Mouse (Mus musculus) CH12.LX (cell line): Measurements from ENCODE around the gene Lnpk. TPM values are rescaled to one million over a fixed set of nuclear protein-coding genes. Genes with fewer than 3 reads are reported as not detected.
A peak's percentile ranks its signal among the peaks of the same experiment; 100 is the strongest.

Source experiments
- DNase-seq: peaks from one replicate; pipeline ENCODE4 v3.0.0-alpha.2; 2013; ENCODE audit errors: extremely low read depth
- H3K27ac ChIP-seq: 2 replicates; pipeline ENCODE4 v1.5.1; 2012; ENCODE audit warnings: low read depth, mild to moderate bottlenecking, control low read depth, moderate library complexity; ENCODE audit not compliant: insufficient read depth
- H3K27me3 ChIP-seq: replicated peaks from 2 replicates; pipeline ENCODE3; 2012; ENCODE audit warnings: inconsistent platforms
- H3K36me3 ChIP-seq, 2 experiments: replicated peaks in 1 of 2; 2 replicates each; pipeline versions ENCODE3 to v1.6.1; 2012; ENCODE audit warnings: inconsistent platforms in 1 of 2, low read length in 1 of 2, mild to moderate bottlenecking in 1 of 2, mixed read lengths in 1 of 2, moderate library complexity in 1 of 2; ENCODE audit not compliant: control insufficient read depth in 1 of 2, insufficient read depth in 1 of 2
- H3K4me1 ChIP-seq, 2 experiments: 2 replicates each; pipeline ENCODE4 v1.6.1; 2012; ENCODE audit warnings: inconsistent platforms in 1 of 2, moderate library complexity in 1 of 2; ENCODE audit not compliant: insufficient read depth in 2 of 2, control insufficient read depth in 1 of 2
- H3K4me2 ChIP-seq: 2 replicates; pipeline ENCODE4 v1.6.1; 2012; ENCODE audit warnings: low read depth, mild to moderate bottlenecking, control low read depth; ENCODE audit not compliant: poor library complexity, insufficient read depth, severe bottlenecking
- H3K4me3 ChIP-seq, 3 experiments: fragments of 150-350 bp in 1 of 3; sonication (generic) in 1 of 3; replicated peaks in 1 of 3; 2 replicates each; pipeline versions ENCODE3 to v1.5.1; 2011 to 2012; ENCODE audit warnings: low read depth in 2 of 3, low read length in 2 of 3, mild to moderate bottlenecking in 2 of 3, moderate library complexity in 2 of 3, control low read depth in 1 of 3, improper control_type of control experiment in 1 of 3, inconsistent platforms in 1 of 3, mixed read lengths in 1 of 3; ENCODE audit not compliant: poor library complexity in 1 of 3
- H3K79me2 ChIP-seq: replicated peaks from 2 replicates; pipeline ENCODE4 v1.6.1; 2012; ENCODE audit warnings: mild to moderate bottlenecking, moderate library complexity; ENCODE audit not compliant: control insufficient read depth, poor library complexity, insufficient read depth, severe bottlenecking; ENCODE audit errors: extremely low read depth
- H3K9ac ChIP-seq: 2 replicates; pipeline ENCODE4 v1.6.1; 2012; ENCODE audit warnings: low read depth, mild to moderate bottlenecking, control low read depth, moderate library complexity; ENCODE audit not compliant: insufficient read depth
- H3K9me3 ChIP-seq: replicated peaks from 2 replicates; pipeline ENCODE3; 2012; ENCODE audit warnings: low read length, inconsistent platforms, mixed read lengths
- BHLHE40 ChIP-seq: IDR thresholded peaks from 2 replicates; pipeline ENCODE4 v1.6.1; 2011; ENCODE audit warnings: mild to moderate bottlenecking, low read depth, low read length, improper control_type of control experiment
- CHD1 ChIP-seq: IDR thresholded peaks from 2 replicates; pipeline ENCODE4 v1.6.1; 2012; ENCODE audit warnings: low read depth, low read length, improper control_type of control experiment, inconsistent platforms
- CHD2 ChIP-seq: IDR thresholded peaks from 2 replicates; pipeline ENCODE4 v1.6.1; 2011; ENCODE audit warnings: low read length, improper control_type of control experiment
- ELF1 ChIP-seq: IDR thresholded peaks from 2 replicates; pipeline ENCODE4 v1.6.1; 2014; ENCODE audit warnings: low read depth, mild to moderate bottlenecking, inconsistent platforms, low read length, improper control_type of control experiment
- EP300 ChIP-seq: IDR thresholded peaks from 2 replicates; pipeline ENCODE4 v1.6.1; 2011; ENCODE audit warnings: low read length, improper control_type of control experiment
- ETS1 ChIP-seq: conservative IDR thresholded peaks from 2 replicates; pipeline ENCODE4 v1.6.1; 2012; ENCODE audit warnings: low read depth, mild to moderate bottlenecking, inconsistent platforms, low read length, improper control_type of control experiment, moderate library complexity
- IRF4 ChIP-seq: IDR thresholded peaks from 2 replicates; pipeline ENCODE4 v1.6.1; 2014; ENCODE audit warnings: low read depth, mild to moderate bottlenecking, inconsistent platforms, low read length, improper control_type of control experiment
- JUN ChIP-seq: IDR thresholded peaks from 2 replicates; pipeline ENCODE4 v1.6.1; 2011; ENCODE audit warnings: low read depth, mild to moderate bottlenecking, low read length, improper control_type of control experiment, moderate library complexity; ENCODE audit not compliant: insufficient read depth
- JUND ChIP-seq: conservative IDR thresholded peaks from 2 replicates; pipeline ENCODE4 v1.6.1; 2011; ENCODE audit warnings: low read depth, low read length, improper control_type of control experiment
- KAT2A ChIP-seq: IDR thresholded peaks from 2 replicates; pipeline ENCODE4 v1.6.1; 2012; ENCODE audit warnings: low read length, improper control_type of control experiment, inconsistent platforms; ENCODE audit not compliant: insufficient replicate concordance
- MAFK ChIP-seq: IDR thresholded peaks from 2 replicates; pipeline ENCODE4 v1.6.1; 2011; ENCODE audit warnings: low read length, improper control_type of control experiment; ENCODE audit not compliant: insufficient replicate concordance
- MAX ChIP-seq: IDR thresholded peaks from 2 replicates; pipeline ENCODE4 v1.6.1; 2011; ENCODE audit warnings: low read length, improper control_type of control experiment
- MEF2A ChIP-seq: IDR thresholded peaks from 2 replicates; pipeline ENCODE4 v1.6.1; 2014; ENCODE audit warnings: low read depth, mild to moderate bottlenecking, inconsistent platforms, low read length, improper control_type of control experiment, borderline replicate concordance
- MXI1 ChIP-seq: IDR thresholded peaks from 2 replicates; pipeline ENCODE4 v1.6.1; 2011; ENCODE audit warnings: mild to moderate bottlenecking, low read depth, low read length, improper control_type of control experiment
- NRF1 ChIP-seq: IDR thresholded peaks from 2 replicates; pipeline ENCODE4 v1.6.1; 2014; ENCODE audit warnings: low read depth, mild to moderate bottlenecking, inconsistent platforms, low read length, improper control_type of control experiment, moderate library complexity
- PAX5 ChIP-seq: IDR thresholded peaks from 2 replicates; pipeline ENCODE4 v1.6.1; 2012; ENCODE audit warnings: low read length, inconsistent platforms, mixed read lengths
- POLR2A ChIP-seq: IDR thresholded peaks from 2 replicates; pipeline ENCODE4 v1.6.1; 2011; ENCODE audit warnings: low read depth, mild to moderate bottlenecking, improper control_type of control experiment, low read length
- POLR2AphosphoS2 ChIP-seq: IDR thresholded peaks from 2 replicates; pipeline ENCODE4 v1.6.1; 2011; ENCODE audit warnings: low read depth, low read length, improper control_type of control experiment
- RAD21 ChIP-seq: IDR thresholded peaks from 2 replicates; pipeline ENCODE4 v1.6.1; 2011; ENCODE audit warnings: low read depth, mild to moderate bottlenecking, low read length, improper control_type of control experiment, moderate library complexity
- RCOR1 ChIP-seq: conservative IDR thresholded peaks from 2 replicates; pipeline ENCODE4 v1.6.1; 2012; ENCODE audit warnings: low read depth, mild to moderate bottlenecking, inconsistent platforms, low read length, improper control_type of control experiment
- SIN3A ChIP-seq: IDR thresholded peaks from 2 replicates; pipeline ENCODE4 v1.6.1; 2012; ENCODE audit warnings: low read length, improper control_type of control experiment, inconsistent platforms
- SMC3 ChIP-seq: IDR thresholded peaks from 2 replicates; pipeline ENCODE4 v1.6.1; 2011; ENCODE audit warnings: low read depth, low read length, improper control_type of control experiment
- TCF12 ChIP-seq: IDR thresholded peaks from 2 replicates; pipeline ENCODE4 v1.6.1; 2014; ENCODE audit warnings: low read depth, mild to moderate bottlenecking, inconsistent platforms, low read length, improper control_type of control experiment
- UBTF ChIP-seq: IDR thresholded peaks from 2 replicates; pipeline ENCODE4 v1.6.1; 2012; ENCODE audit warnings: low read depth, mild to moderate bottlenecking, inconsistent platforms, low read length, improper control_type of control experiment, moderate library complexity
- USF1 ChIP-seq: IDR thresholded peaks from 2 replicates; pipeline ENCODE4 v1.6.1; 2014; ENCODE audit warnings: low read depth, mild to moderate bottlenecking, inconsistent platforms, low read length, improper control_type of control experiment
- USF2 ChIP-seq: conservative IDR thresholded peaks from 2 replicates; pipeline ENCODE4 v1.6.1; 2011; ENCODE audit warnings: low read depth, low read length, improper control_type of control experiment
- ZKSCAN1 ChIP-seq: IDR thresholded peaks from 2 replicates; pipeline ENCODE4 v1.6.1; 2012; ENCODE audit warnings: low read depth, inconsistent platforms, low read length, improper control_type of control experiment, borderline replicate concordance
- ZMIZ1 ChIP-seq: IDR thresholded peaks from 2 replicates; pipeline ENCODE4 v1.6.1; 2012; ENCODE audit warnings: low read depth, mild to moderate bottlenecking, inconsistent platforms, low read length, improper control_type of control experiment
- dilution Hi-C: fragments of 300-500 bp; cut with MboI; formaldehyde crosslinking; loops from 2 replicates; pipeline ENCODE4 v1.14.3; 2020; ENCODE audit warnings: low sequenced_read_pairs; ENCODE audit not compliant: extremely low pct_unique_long_range_greater_than_20kb, extremely low pct_ligation_motif_present
- in situ Hi-C: fragments of 300-500 bp; cut with MboI; formaldehyde crosslinking; loops from 3 replicates; pipeline ENCODE4 v1.14.3; 2019; ENCODE audit warnings: low sequenced_read_pairs, low pct_ligation_motif_present, low pct_unique_long_range_greater_than_20kb, mixed read lengths
- polyA plus RNA-seq: library from polyadenylated mRNA; unstranded; fragments of >175 nt; gene quantifications from 2 replicates; pipeline ENCODE4 v1.2.1, GENCODE M21; 2012; ENCODE audit warnings: low read depth; ENCODE audit not compliant: insufficient read length
- total RNA-seq, 2 experiments: library from RNA; depleted of rRNA; stranded (reverse); fragments of 300-350 nt in 1 of 2; fragments of >200 nt in 1 of 2; gene quantifications; 2 replicates each; pipeline ENCODE4 v1.2.3; 2012 to 2014

Gene Lnpk
- total and polyA plus RNA-seq, 3 experiments = 21.1 to 51.7 (median 37.1) TPM

DNA sequence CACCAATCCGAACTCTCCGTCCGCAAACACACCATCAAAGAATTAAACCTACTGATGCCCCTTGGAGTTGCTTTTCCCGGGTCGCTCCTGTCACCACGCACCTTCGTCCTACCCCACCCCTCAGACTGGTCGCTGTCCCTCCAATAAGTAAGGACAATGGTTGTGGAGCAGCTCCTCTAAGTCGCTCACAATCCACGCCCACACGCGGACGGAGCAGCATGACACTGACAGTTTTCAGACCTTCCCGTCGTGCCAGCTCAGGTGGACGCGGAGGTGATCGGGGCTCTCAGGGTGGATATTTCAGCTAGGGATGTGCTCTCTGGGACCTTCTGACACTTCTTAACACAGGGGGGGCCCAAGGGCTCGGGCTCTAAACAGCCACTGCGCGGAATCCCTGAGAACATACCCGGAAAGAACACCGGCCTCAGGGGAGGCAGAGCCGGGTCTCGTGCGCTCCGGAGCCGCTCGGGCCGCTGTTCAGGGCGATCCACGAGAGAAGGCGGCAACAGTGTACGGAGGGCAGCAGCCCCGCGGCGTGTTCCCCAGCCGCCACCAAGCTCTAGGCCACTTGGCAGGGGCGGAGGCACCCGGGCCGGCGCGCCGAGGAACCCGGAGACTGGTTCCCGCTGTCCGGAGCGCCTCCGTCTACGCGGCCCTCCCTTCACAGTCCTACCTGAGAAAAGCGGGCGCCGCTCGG lies 941 bp downstream of the Lnpk start:
- H3K27ac ChIP-seq = peak overlapping the region; percentile 10; the same call in 1 of the 2 replicates
- H3K9ac ChIP-seq = peak overlapping the region; percentile 72
- H3K27me3 ChIP-seq = no peaks in the 10 kb centered on the region
- DNase-seq = peak; percentile 39
- H3K36me3 ChIP-seq = no peaks in the 10 kb centered on the region
- peak overlapping the region; percentile 68 to 95 (median 91) for H3K4me3 ChIP-seq
- peaks cover 14% of the 10 kb centered on the region for H3K79me2 ChIP-seq
- dilution Hi-C loops = no loop called here
- peak overlapping the region; percentile 97 for H3K4me2 ChIP-seq
- TF ChIP-seq MAX (no peak), NRF1 (no peak), JUND (no peak), ZKSCAN1 (no peak), JUN (no peak), TCF12 (no peak), CHD2 (no peak), BHLHE40 (no peak), POLR2A (no peak), MXI1 (peak; percentile 59), MEF2A (no peak), POLR2AphosphoS2 (no peak), RCOR1 (0 out of 2 replicates have a peak, but pooled peaks have one; percentile 9), ZMIZ1 (no peak), CHD1 (no peak), USF1 (no peak)
- in situ Hi-C loops = no loop called here
- H3K9me3 ChIP-seq = no peaks in the 10 kb centered on the region
- peaks cover 0 to 15% of the 10 kb centered on the region in 2 experiments; a peak in 2 of 4 replicates for H3K4me1 ChIP-seq

DNA sequence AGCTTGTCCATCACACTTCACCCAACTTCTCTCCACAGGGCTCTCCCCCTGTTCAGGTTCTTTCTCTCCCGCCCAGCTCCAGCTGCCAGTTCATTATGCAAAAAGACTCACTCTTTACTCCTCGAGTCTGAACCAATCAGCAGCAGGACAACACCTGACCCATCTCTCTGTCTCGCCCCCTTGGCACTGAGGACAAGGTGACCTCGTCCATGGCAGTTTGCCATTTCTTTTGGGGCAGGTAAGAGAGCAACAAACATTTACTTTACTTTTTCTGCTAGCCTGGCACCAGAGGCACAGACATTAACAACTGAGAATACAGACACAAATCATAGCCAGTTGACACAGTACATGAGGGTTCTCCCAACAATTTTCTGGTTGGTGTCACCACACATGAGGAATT lies 8.8 kb downstream of the Lnpk start:
- DNase-seq = no peak

More for the DNA sequence above, 8.8 kb downstream of the Lnpk start:
- no peak for TF ChIP-seq MXI1
- no peak for TF ChIP-seq PAX5
- no peak for TF ChIP-seq ZMIZ1
- no peak for TF ChIP-seq KAT2A
- no peak for TF ChIP-seq RAD21
- no peak for TF ChIP-seq SIN3A
- no peak for TF ChIP-seq ELF1
- no peak for TF ChIP-seq UBTF
- no peak for TF ChIP-seq USF2
- no peak for TF ChIP-seq SMC3
- no peak for TF ChIP-seq EP300
- TF ChIP-seq USF1 = no peak
- TF ChIP-seq MAFK = no peak
- TF ChIP-seq JUN = no peak
- no peak for TF ChIP-seq ETS1
- TF ChIP-seq POLR2A = no peak
- no peak for TF ChIP-seq IRF4
- TF ChIP-seq, all 38 proteins: peak for 0
- H3K36me3 ChIP-seq = peaks cover 7 to 19% of the 10 kb centered on the region in 2 experiments
- peaks cover 0 to 9% of the 10 kb centered on the region in 2 experiments; a peak in 2 of 4 replicates for H3K4me1 ChIP-seq
- no peak overlapping the region for H3K4me2 ChIP-seq
- H3K27ac ChIP-seq = no peak overlapping the region
- no peak overlapping the region for H3K9ac ChIP-seq
- H3K9me3 ChIP-seq = no peaks in the 10 kb centered on the region
- H3K4me3 ChIP-seq = no peak overlapping the region
- H3K79me2 ChIP-seq = 0 out of 2 replicates have a peak, but pooled peaks cover 6% of the 10 kb centered on the region
- dilution Hi-C loops = no loop called here
- in situ Hi-C loops = no loop called here
- H3K27me3 ChIP-seq = no peaks in the 10 kb centered on the region
